Mouse (Mus musculus) lung, adult 2 months (tissue): ENCODE results near the gene Yipf1. TPM values are rescaled to one million over a fixed set of nuclear protein-coding genes. Genes with fewer than 3 reads are reported as not detected.
A peak's percentile ranks its signal among the peaks of the same experiment; 100 is the strongest.
"Not testable (repeated sequence)": the region's sequence is repeated elsewhere in the genome, so short reads cannot be mapped to it uniquely, and the experiment has no call there.

Source experiments
- DNase-seq: peaks from one replicate; pipeline ENCODE4 v3.0.0; 2022
- H3K4me1 ChIP-seq: fragments of 200-500 bp; 2 replicates; pipeline ENCODE4 v1.6.1; 2011; ENCODE audit warnings: low read length; ENCODE audit not compliant: control insufficient read depth, insufficient read depth
- H3K4me3 ChIP-seq: fragments of 200-500 bp; replicated peaks from 2 replicates; pipeline ENCODE3; 2011; ENCODE audit warnings: low read depth, mild to moderate bottlenecking, control low read depth, low read length; ENCODE audit errors: extremely low read depth
- CTCF ChIP-seq: fragments of 200-500 bp; IDR thresholded peaks from 2 replicates; pipeline ENCODE4 v1.5.1; 2011; ENCODE audit warnings: mild to moderate bottlenecking, low read length, control low read depth; ENCODE audit not compliant: insufficient read depth
- POLR2A ChIP-seq: fragments of 200-500 bp; IDR thresholded peaks from 2 replicates; pipeline ENCODE4 v1.6.1; 2011; ENCODE audit warnings: low read depth, mild to moderate bottlenecking, control low read depth, low read length, borderline replicate concordance; ENCODE audit errors: extremely low read depth
- WGBS: fragments of 180-500 bp; shearing (Covaris S2); methylation state at CpG from one replicate; pipeline ENCODE4 v1.1.7; 2018; 5-methylcytosine and 5-hydroxymethylcytosine counted together
- polyA plus RNA-seq: library from polyadenylated mRNA; depleted of rRNA; stranded (reverse); fragments of >200 nt; gene quantifications from 2 replicates; pipeline ENCODE4 v1.2.3, GENCODE M21; 2012

Gene Yipf1
- polyA plus RNA-seq, 1 experiment: 48.6 TPM

DNA sequence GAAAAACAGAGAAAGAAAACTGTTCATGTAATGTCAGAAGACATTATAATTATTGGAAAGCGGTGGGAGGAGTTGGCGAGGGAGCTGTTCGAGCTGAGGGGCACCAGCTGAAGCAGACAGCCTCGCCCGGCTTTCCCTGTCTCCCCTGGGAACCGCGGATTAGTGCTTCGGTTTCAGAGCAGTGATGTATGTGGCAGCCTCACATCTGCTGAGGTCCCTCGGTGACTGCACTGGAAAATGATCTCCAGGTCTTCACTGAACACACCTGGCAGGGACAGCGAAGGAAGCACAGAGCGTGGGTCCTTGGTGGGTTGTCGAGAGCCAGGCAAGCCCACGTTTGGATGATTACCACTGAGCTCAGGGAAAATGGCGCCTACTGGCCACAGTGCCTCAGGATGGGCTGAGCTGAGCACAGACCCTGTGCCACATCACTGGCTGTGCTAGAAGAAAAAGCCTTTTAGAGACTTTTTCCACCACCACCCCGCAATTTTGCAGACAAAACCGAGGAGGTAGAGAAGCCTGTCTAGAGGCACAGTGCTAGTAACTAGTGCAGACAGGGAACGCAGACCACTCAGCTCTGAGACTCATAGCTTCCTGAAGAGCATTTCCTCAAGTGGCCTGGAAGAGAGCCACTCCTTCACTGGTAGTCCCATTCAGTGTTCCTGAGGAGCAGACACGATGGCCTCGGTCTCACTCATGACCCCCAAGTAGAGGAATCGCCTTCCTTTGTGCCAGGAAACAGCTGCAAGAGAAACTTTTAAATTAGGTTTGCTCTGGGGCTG lies 34.6 kb downstream of the Yipf1 start:
- peak; percentile 20 for DNase-seq
- Histone ChIP-seq H3K4me1 (no peaks in the 10 kb centered on the region), H3K4me3 (no peak overlapping the region)
- TF ChIP-seq CTCF: no peak
- no peak for TF ChIP-seq POLR2A
- 63% methylated on average over 20 of the region's 20 CpGs for WGBS

DNA sequence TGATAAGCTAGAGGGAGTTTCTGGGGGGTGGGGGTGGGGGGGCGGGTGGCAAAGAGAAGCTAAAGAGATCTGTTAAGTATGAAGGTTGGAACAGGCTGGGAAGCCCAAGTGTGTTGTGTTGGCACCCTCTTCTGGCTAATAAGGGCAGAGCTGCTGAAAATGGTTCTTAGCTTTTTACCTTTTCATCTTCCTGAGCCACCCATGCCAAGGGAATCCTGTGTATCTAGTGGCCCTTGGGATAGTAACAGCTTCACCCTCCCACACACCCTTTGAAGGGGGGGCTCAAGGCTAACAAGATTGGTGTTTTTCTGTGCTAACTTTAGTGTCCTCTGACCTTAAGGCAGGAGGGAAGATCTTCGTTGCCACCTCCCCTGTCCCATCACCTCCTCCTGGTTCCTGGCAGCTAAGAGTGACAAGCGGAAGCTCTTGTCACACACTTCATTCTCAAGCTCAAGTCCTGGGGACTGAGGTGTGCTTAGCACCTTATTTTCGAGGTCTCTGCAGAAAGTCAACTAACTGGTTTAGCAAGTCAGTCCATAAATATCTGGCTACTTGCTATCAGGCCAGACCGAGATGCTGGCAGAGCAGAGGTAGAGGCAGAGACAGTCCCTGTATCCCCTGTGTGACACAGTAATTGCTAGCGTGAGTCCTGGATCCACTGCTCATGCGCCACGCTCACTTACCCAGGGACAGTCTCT lies 35.3 kb downstream of the Yipf1 start:
- peak; percentile 46 for TF ChIP-seq CTCF
- no peak for TF ChIP-seq POLR2A
- Histone ChIP-seq H3K4me3 (no peak overlapping the region), H3K4me1 (no peaks in the 10 kb centered on the region)
- peak; percentile 31 for DNase-seq
- WGBS: 64% methylated on average over 8 of the region's 8 CpGs

DNA sequence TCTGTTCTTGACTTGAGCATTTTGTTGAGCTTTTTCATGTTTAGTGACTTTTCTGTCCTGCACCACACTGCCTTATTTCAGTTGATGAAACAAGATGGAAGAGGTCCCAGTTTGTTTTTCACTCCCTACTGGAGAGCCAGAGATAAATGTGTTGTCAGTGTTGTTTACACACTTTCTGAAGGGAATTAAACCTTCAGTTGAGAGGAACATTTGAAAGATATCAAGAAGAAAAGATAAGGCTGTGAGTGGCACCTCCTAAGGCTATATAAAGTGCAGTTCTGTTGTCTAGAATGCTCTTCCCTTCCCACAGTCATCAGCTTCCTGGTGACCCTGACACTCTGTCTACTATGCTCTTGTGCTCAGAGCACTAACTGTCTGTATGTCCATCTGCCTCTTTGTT lies 37.2 kb downstream of the Yipf1 start:
- no peak for TF ChIP-seq CTCF
- TF ChIP-seq POLR2A: no peak
- Histone ChIP-seq H3K4me3 (no peak overlapping the region), H3K4me1 (no peaks in the 10 kb centered on the region)
- DNase-seq: no peak

GRCm38 (mm10) chr4:107353612-107354011 lies 39.4 kb downstream of the Yipf1 start:
- WGBS: 86% methylated on average over 3 of the region's 3 CpGs
- H3K4me1 ChIP-seq: no peaks in the 10 kb centered on the region
- no peak overlapping the region for H3K4me3 ChIP-seq
- no peak for DNase-seq
- TF ChIP-seq POLR2A: no peak
- no peak for TF ChIP-seq CTCF

DNA sequence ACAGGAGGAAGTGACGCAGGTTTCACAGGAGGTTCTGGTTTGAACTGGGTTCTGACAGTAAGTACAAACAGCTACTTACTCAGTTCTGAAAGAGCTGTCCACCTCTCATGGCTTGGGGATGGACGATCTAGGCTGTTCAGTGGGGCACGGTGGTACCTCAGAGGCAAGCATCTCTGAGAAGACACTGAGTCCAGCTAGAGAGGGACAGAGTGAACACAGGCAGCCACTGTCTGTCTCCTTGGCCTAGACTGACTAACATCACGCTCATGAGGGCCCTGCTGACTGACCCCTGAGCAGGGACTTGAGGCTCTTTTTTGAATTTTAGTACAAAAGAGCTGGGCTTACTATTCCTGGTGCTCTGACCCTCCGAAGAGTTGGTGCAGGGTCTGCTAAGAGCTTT lies 40.0 kb downstream of the Yipf1 start:
- DNase-seq: no peak
- Histone ChIP-seq H3K4me1 (no peaks in the 10 kb centered on the region), H3K4me3 (no peak overlapping the region)
- TF ChIP-seq POLR2A (no peak), CTCF (no peak)
- 82% methylated on average over 5 of the region's 5 CpGs for WGBS

GRCm38 (mm10) chr4:107354543-107354942 lies 40.4 kb downstream of the Yipf1 start:
- H3K4me3 ChIP-seq: no peak overlapping the region
- DNase-seq: no peak
- H3K4me1 ChIP-seq: no peaks in the 10 kb centered on the region
- TF ChIP-seq CTCF (no peak), POLR2A (no peak)
- 39% methylated on average over 4 of the region's 4 CpGs for WGBS

DNA sequence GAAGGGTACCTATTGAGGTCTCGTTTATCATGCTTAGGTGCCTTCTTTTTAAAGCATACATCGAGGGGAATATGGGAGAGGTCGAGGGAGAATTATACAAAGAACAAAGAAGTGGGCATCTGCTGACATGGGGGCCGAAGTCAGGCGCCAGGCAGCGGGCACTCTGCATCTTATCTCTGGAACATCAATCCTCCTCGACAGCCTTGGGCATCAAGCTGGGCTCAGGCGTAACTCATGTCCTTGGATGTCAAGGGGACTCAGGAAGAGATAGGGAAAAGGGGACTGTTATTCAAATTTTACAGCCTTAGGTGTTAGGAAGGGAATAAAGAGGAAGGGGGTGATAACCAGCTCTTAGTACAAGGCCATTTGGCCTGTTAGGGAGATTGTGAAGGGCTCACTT lies 43.0 kb downstream of the Yipf1 start:
- DNase-seq, H3K4me3 ChIP-seq, H3K4me1 ChIP-seq: not testable (repeated sequence)
- WGBS: 73% methylated on average over 8 of the region's 8 CpGs

DNA sequence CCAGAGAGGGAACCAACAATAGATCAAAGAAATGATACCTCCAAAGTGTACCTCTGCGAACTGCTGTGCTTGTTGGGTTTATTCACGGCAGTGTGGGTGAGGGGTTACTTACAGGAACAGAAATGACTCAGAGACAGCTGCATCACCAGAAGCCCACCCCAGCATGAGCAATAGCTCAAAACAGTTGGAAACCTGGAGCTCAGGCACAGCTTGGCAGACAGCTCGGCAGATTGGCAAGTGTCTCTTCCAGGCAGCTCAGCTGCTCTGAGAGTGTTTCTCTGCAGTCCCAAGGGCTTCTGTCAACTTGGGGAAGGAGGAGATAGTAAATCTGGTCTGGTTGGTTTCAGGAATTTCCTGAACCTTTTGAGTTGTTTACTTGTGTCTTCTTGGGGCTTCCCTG lies 44.3 kb downstream of the Yipf1 start:
- Histone ChIP-seq H3K4me1 (no peaks in the 10 kb centered on the region), H3K4me3 (no peak overlapping the region)
- 87% methylated on average over 3 of the region's 3 CpGs for WGBS
- TF ChIP-seq CTCF: no peak
- no peak for TF ChIP-seq POLR2A
- no peak for DNase-seq

DNA sequence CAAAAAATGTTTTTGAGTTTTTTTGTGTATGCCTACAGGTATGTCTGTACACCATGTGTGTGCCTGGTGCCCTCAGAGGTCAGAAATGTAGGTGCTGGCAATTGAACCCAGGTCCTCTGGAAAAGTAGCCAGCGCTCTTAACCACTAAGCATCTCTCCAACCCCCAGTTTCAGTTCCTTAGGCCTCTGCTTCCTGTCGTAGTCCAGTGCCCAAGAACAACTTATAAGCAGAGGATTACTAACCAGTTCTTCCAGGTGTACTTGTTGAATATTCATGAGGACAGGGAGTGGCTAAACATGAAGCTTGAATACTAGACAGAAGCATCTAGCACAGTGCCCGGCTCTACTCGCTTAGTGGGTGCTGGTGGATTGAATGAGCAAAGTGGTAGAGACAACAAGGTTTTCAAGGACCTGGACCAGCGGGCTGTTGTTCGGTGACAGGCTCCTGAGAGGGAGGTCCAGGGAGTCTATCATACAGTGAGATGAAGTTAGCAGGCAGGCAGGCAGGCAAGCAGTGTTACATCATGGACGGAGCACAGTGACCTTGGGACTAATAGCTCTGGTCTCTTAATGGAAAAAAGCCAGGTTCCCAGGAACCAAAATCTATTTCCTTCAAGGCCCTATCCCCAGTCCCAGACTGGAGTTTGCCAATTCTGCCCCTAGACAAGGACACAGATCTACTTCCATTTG lies 46.4 kb downstream of the Yipf1 start:
- DNase-seq: no peak
- TF ChIP-seq CTCF (no peak), POLR2A (no peak)
- 78% methylated on average over 7 of the region's 7 CpGs for WGBS
- Histone ChIP-seq H3K4me3 (no peak overlapping the region), H3K4me1 (no peaks in the 10 kb centered on the region)
